Mouse (Mus musculus) layer of hippocampus, adult 8-10 months (tissue): ENCODE data around the gene Gm4894. TPM values are rescaled to one million over a fixed set of nuclear protein-coding genes. Genes with fewer than 3 reads are reported as not detected.
A peak's percentile ranks its signal among the peaks of the same experiment; 100 is the strongest.

Experiments used
- DNase-seq, 2 experiments: peaks; one replicate each; pipeline ENCODE4 v3.0.0; 2022; ENCODE audit warnings: low spot score in 2 of 2
- total RNA-seq, 4 experiments: library from RNA; stranded (reverse); gene quantifications; 2 replicates each; pipeline ENCODE4 v1.2.4; 2022

Gm4894 gene
- not detected for total RNA-seq

GRCm38 (mm10) chr9:49250231-49250630 lies at the start of gene Gm4894:
Gene Gm4894, plus strand, starts transcription at chr9:49250531.
- no peak for DNase-seq

- peak in 1 of 2 experiments; percentile 24 for DNase-seq
These were observed 44.0 kb upstream of the Gm4894 start for GRCm38 (mm10) chr9:49206331-49206730.

- DNase-seq: peak in 1 of 2 experiments; percentile 14
These were observed 38.8 kb upstream of the Gm4894 start for GRCm38 (mm10) chr9:49211493-49211892.

- no peak for DNase-seq
These were observed 35.6 kb upstream of the Gm4894 start for GRCm38 (mm10) chr9:49214734-49215133.

GRCm38 (mm10) chr9:49217626-49218607 lies 32.4 kb upstream of the Gm4894 start:
- no peak for DNase-seq

- no peak for DNase-seq
These were observed 25.8 kb upstream of the Gm4894 start for GRCm38 (mm10) chr9:49224488-49224887.

GRCm38 (mm10) chr9:49227442-49227841 lies 22.9 kb upstream of the Gm4894 start:
- peak; percentile 8 to 22 for DNase-seq

GRCm38 (mm10) chr9:49229054-49229453 lies 21.3 kb upstream of the Gm4894 start:
- DNase-seq: no peak

- peak; percentile 15 to 72 for DNase-seq
These were observed 3.5 kb upstream of the Gm4894 start for GRCm38 (mm10) chr9:49246839-49247238.

GRCm38 (mm10) chr9:49268949-49269348 lies 18.6 kb downstream of the Gm4894 start:
- no peak for DNase-seq

GRCm38 (mm10) chr9:49273566-49273965 lies 23.2 kb downstream of the Gm4894 start:
- DNase-seq: peak; percentile 38 to 46

- DNase-seq: peak; percentile 32 to 38
These were observed 25.6 kb downstream of the Gm4894 start for GRCm38 (mm10) chr9:49275976-49276375.

- no peak for DNase-seq
These were observed 26.4 kb downstream of the Gm4894 start for GRCm38 (mm10) chr9:49276542-49277334.

GRCm38 (mm10) chr9:49295101-49295500 lies 44.8 kb downstream of the Gm4894 start:
- DNase-seq: no peak

- no peak for DNase-seq
These were observed 57.2 kb downstream of the Gm4894 start for GRCm38 (mm10) chr9:49307576-49307975.

GRCm38 (mm10) chr9:49310821-49311220 lies 60.5 kb downstream of the Gm4894 start:
- DNase-seq: no peak

- DNase-seq: no peak
These were observed 68.3 kb downstream of the Gm4894 start for GRCm38 (mm10) chr9:49318638-49319037.

Other genes with a start within 250 kb of the Gm4894 start
- 10 to 100 TPM; 16.4 to 21.8 (median 17.6) TPM for gene Zw10, start 194.9 kb upstream of the Gm4894 start, total RNA-seq
- 1 to 10 TPM; 1.2 to 2.8 (median 2.3) TPM for gene Tmprss5, start 169.3 kb upstream of the Gm4894 start, total RNA-seq
- gene Drd2, start 90.1 kb downstream of the Gm4894 start, total RNA-seq: 1 to 10 TPM; 2.9 to 3.4 (median 3.1) TPM
- gene Ankk1, start 176.5 kb downstream of the Gm4894 start, total RNA-seq: not detected
- gene Ttc12, start 235.7 kb downstream of the Gm4894 start, total RNA-seq: 1 to 10 TPM; 1.6 to 2.6 (median 2.3) TPM